Mouse (Mus musculus) liver, postnatal 0 days (tissue): ENCODE measurements at regions not wholly inside any gene's neighbourhood (a gene's known extent, or its start where the extent isn't known, plus 50 kb on each side); places are given as distances from the start of the nearest gene placed in this dataset.

Experiments
- CTCF ChIP-seq: sonication (generic); IDR thresholded peaks from 2 replicates; pipeline ENCODE4 v1.5.1; 2016; ENCODE audit warnings: antibody characterized with exemption, low read depth
- EP300 ChIP-seq: IDR thresholded peaks from 2 replicates; pipeline ENCODE4 v1.6.1; 2016; ENCODE audit warnings: antibody characterized with exemption, low read depth, mild to moderate bottlenecking

DNA sequence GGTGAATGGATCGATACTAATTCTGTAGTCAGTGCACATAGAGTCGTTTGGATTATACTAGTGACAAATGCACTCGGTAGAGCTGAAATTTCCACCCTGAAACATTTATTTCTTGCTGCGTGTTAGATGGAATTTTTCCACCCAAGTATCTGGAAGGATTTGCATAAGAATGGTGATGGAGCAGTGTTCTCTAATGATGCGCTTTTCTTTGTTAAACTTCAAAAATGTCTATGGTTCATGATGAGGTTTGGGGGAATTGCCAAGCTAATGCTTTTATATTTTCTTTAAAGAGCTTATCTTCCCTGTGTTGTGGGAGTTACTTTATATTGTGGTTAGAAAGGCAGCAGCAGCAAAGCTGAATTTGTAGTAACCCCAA, 125.9 kb downstream of the Tmem38b start:
- TF ChIP-seq CTCF (no peak), EP300 (no peak)
